Comparison of ENCODE assay signal across 17 mouse cellular contexts in genomic region chr17:74872567-74872966, GRCm38 (mm10).
A peak's percentile ranks its signal among the peaks of the same experiment; 100 is the strongest.
DNase-seq lines count a peak whose midpoint lies in the region; ATAC-seq and TF ChIP-seq lines count a peak whose summit lies in the region.
"Had no signal": no experiment of that assay in that cellular context is flagged by ENCODE, and none has a peak within 500 bp of the region (broad histone marks: within the 10 kb centered on the region; RNA-seq: fewer than 3 reads in every experiment).

No protein-coding gene starts in this region.

- TF ChIP-seq CTCF in testis, adult 2 months (IDR thresholded peaks at IDR 0.05; ENCODE audit: control insufficient read depth, insufficient read depth, insufficient replicate concordance, low read depth, low read length) = no peak

- no peak for DNase-seq in testis, postnatal 10 days (ENCODE audit: low spot score)
- no peak for DNase-seq in kidney, adult 18-20 months
- no peak for DNase-seq in right cerebral cortex, adult 2 months (ENCODE audit: low spot score in 2 of 2)
- no peak for DNase-seq in forebrain, embryonic 14.5 days (ENCODE audit: low spot score)
- DNase-seq: adrenal gland, postnatal 10 days; cerebellum, adult 9-11 months; embryo, embryonic 11 days; kidney, adult 8-10 months; kidney, postnatal 36 days; thymus, adult 18-20 months had no signal

- 14% methylated on average over 9 of the region's 9 CpGs for WGBS in liver, embryonic 16.5 days (ENCODE audit: insufficient replicate concordance)
- WGBS in forebrain, embryonic 14.5 days = 85% methylated on average over 9 of the region's 9 CpGs

- no peaks in the 10 kb centered on the region for H3K27me3 ChIP-seq in testis, adult 2 months (ENCODE audit: control insufficient read depth, insufficient read depth, low read length)
- H3K27me3 ChIP-seq in liver, embryonic 16.5 days (ENCODE audit: control insufficient read depth, insufficient read depth, low read depth, low read length) = no peaks in the 10 kb centered on the region
- no peaks in the 10 kb centered on the region for H3K27me3 ChIP-seq in forebrain, embryonic 14.5 days (replicated peaks; ENCODE audit: control insufficient read depth, insufficient read depth, low read length)
- H3K27me3 ChIP-seq: forebrain, embryonic 15.5 days had no signal

- no peak overlapping the region for H3K9ac ChIP-seq in liver, embryonic 16.5 days (ENCODE audit: low read depth, low read length)
- H3K9ac ChIP-seq in forebrain, embryonic 14.5 days (ENCODE audit: low read length) = no peak overlapping the region
- H3K9ac ChIP-seq: forebrain, embryonic 15.5 days had no signal

- H3K4me1 ChIP-seq in testis, adult 2 months (ENCODE audit: control insufficient read depth, insufficient read depth, low read length) = no peaks in the 10 kb centered on the region
- H3K4me1 ChIP-seq in liver, embryonic 16.5 days (ENCODE audit: control insufficient read depth, low read depth, low read length) = peaks cover 15% of the 10 kb centered on the region
- peaks cover 18% of the 10 kb centered on the region for H3K4me1 ChIP-seq in forebrain, embryonic 14.5 days (ENCODE audit: control insufficient read depth, insufficient read depth, low read length)

- peak overlapping the region; percentile 35 for H3K4me2 ChIP-seq in liver, embryonic 16.5 days (ENCODE audit: low read depth, low read length)
- no peak overlapping the region for H3K4me2 ChIP-seq in forebrain, embryonic 14.5 days (ENCODE audit: low read length)
- H3K4me2 ChIP-seq: forebrain, embryonic 15.5 days had no signal

- no peaks in the 10 kb centered on the region for H3K36me3 ChIP-seq in testis, adult 2 months (ENCODE audit: control insufficient read depth, insufficient read depth, low read length)
- no peaks in the 10 kb centered on the region for H3K36me3 ChIP-seq in liver, embryonic 16.5 days (ENCODE audit: control insufficient read depth, insufficient read depth)
- no peaks in the 10 kb centered on the region for H3K36me3 ChIP-seq in forebrain, embryonic 14.5 days (ENCODE audit: control insufficient read depth, insufficient read depth, low read length)
- H3K36me3 ChIP-seq: forebrain, embryonic 15.5 days; hindbrain, embryonic 10.5 days had no signal

- 0 out of 2 replicates have a peak, but pooled peaks have one; percentile 31 for ATAC-seq in erythroid progenitor cell, adult 5-6 weeks (replicated peaks; ENCODE audit: low FRiP score, poor library complexity, severe bottlenecking)
- peak; percentile 64 for ATAC-seq in liver, embryonic 16.5 days (ENCODE audit: low read depth)
- ATAC-seq in forebrain, embryonic 14.5 days = no peak
- ATAC-seq in cerebellum, adult (ENCODE audit: insufficient number of reproducible peaks, low FRiP score, low TSS enrichment) = no peak
- ATAC-seq: forebrain, embryonic 15.5 days; lung, postnatal 0 days had no signal

- H3K9me3 ChIP-seq in liver, embryonic 16.5 days (replicated peaks; ENCODE audit: control insufficient read depth, low read length) = no peaks in the 10 kb centered on the region
- no peaks in the 10 kb centered on the region for H3K9me3 ChIP-seq in forebrain, embryonic 14.5 days (replicated peaks; ENCODE audit: control insufficient read depth, low read length)
- H3K9me3 ChIP-seq: forebrain, embryonic 15.5 days; hindbrain, embryonic 10.5 days had no signal

- TF ChIP-seq POLR2A in testis, adult 2 months (IDR thresholded peaks at IDR 0.05; ENCODE audit: control insufficient read depth, low read depth, low read length) = no peak

- 0 out of 2 replicates have a peak overlapping the region, but pooled peaks have one; percentile 29 for H3K27ac ChIP-seq in testis, adult 2 months (ENCODE audit: control insufficient read depth, insufficient read depth, low read depth, low read length)
- peak overlapping the region; percentile 42; the same call in 1 of the 2 replicates for H3K27ac ChIP-seq in liver, embryonic 16.5 days (ENCODE audit: low read length)
- no peak overlapping the region for H3K27ac ChIP-seq in forebrain, embryonic 14.5 days (ENCODE audit: low read depth, low read length)
- H3K27ac ChIP-seq: forebrain, embryonic 15.5 days; hindbrain, embryonic 10.5 days had no signal

- no peak overlapping the region for H3K4me3 ChIP-seq in testis, adult 2 months (ENCODE audit: control insufficient read depth, low read depth, low read length)
- no peak overlapping the region for H3K4me3 ChIP-seq in liver, embryonic 16.5 days (ENCODE audit: low read depth, low read length)
- no peak overlapping the region for H3K4me3 ChIP-seq in forebrain, embryonic 14.5 days (ENCODE audit: low read depth, low read length)
- H3K4me3 ChIP-seq: forebrain, embryonic 15.5 days; hindbrain, embryonic 10.5 days had no signal

Comparison
In these comparisons a context has a peak if more than half of its experiments do, and no peak if none do; other contexts are left out.
1. ATAC-seq: peak in erythroid progenitor cell, adult 5-6 weeks (single experiment) and liver, embryonic 16.5 days (single experiment); none in forebrain, embryonic 14.5 days (single experiment) and cerebellum, adult (single experiment).